8 mouse cellular contexts compared by ENCODE assay signal in the genomic region with DNA sequence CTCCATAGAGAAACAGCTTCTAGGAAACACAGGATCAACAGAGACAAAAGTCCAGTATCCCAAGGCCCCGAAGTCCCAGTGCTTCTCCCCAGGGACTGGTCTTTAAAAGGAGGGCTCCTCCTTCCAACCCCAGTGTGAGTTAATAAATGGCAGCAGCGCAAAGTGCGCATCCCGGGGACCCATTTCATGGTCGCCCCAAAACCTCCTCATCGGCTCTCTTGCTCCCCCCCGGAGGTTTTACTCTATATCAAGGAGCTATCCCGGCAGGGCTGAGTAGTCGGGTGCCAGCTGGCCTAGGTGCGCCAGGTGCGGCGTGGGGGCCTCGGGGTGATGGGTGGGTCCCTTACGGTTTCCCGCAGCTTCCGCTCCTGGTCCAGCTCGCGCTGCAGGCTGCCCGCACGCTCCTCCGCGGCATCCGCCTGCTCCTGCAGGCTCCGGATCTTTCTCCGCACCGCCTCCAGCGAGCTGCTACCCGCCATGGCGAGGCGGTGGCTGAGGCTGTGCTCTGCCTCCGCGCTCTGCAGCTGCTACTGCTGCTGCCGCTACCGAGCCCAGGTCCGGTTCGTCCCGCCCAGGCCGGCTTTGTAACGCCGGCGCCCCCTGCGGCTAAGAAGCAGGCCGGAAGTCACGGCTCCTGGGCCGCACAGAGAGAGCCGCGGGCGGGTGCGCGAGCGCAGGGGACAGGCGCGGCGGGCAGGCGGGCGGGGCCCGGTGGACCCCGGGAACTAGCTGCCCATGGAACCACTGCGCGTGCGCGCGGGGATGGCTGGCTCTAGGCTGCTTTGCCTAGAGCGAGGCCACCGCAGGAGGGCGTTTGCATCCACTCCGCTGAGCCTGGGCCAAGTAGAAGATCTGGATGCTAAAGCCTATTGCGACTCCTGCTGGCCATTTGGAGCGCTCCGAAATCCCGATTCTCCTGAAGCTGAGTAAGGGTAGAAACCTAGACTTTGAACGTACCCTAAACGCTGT. TPM values are rescaled to one million over a fixed set of nuclear protein-coding genes. Genes with fewer than 3 reads are reported as not detected.
A peak's percentile ranks its signal among the peaks of the same experiment; 100 is the strongest.
DNase-seq lines count a peak whose midpoint lies in the region; ATAC-seq and TF ChIP-seq lines count a peak whose summit lies in the region.

No protein-coding gene starts in this region.

- H3K9ac ChIP-seq in forebrain, embryonic 16.5 days (replicated peaks; ENCODE audit: low read depth, low read length) = peak overlapping the region; percentile 95
- peak overlapping the region; percentile 77 for H3K9ac ChIP-seq in lung, embryonic 15.5 days

- peaks cover 24% of the 10 kb centered on the region for H3K36me3 ChIP-seq in G1E (replicated peaks)
- no peaks in the 10 kb centered on the region for H3K36me3 ChIP-seq in forebrain, embryonic 16.5 days (ENCODE audit: control insufficient read depth, insufficient read depth)
- no peaks in the 10 kb centered on the region for H3K36me3 ChIP-seq in lung, embryonic 15.5 days

- H3K4me1 ChIP-seq in G1E (ENCODE audit: insufficient read depth, low read depth, low read length) = peaks cover 80% of the 10 kb centered on the region
- H3K4me1 ChIP-seq in forebrain, embryonic 16.5 days (replicated peaks; ENCODE audit: control insufficient read depth, insufficient read depth, low read length) = peaks cover 51% of the 10 kb centered on the region
- peaks cover 72% of the 10 kb centered on the region for H3K4me1 ChIP-seq in lung, embryonic 15.5 days

- under 1% methylated on average over 66 of the region's 73 CpGs for WGBS in forebrain, embryonic 16.5 days
- under 1% methylated on average over 73 of the region's 73 CpGs for WGBS in lung, embryonic 15.5 days

- H3K4me2 ChIP-seq in forebrain, embryonic 16.5 days (ENCODE audit: low read length) = peak overlapping the region; percentile 66
- H3K4me2 ChIP-seq in lung, embryonic 15.5 days = peak overlapping the region; percentile 91

- H3K4me3 ChIP-seq in G1E (ENCODE audit: low read depth, low read length) = peak overlapping the region; percentile 90
- H3K4me3 ChIP-seq in forebrain, embryonic 16.5 days (replicated peaks; ENCODE audit: low read length) = peak overlapping the region; percentile 90
- peak overlapping the region; percentile 58 for H3K4me3 ChIP-seq in lung, embryonic 15.5 days

- peak overlapping the region; percentile 94 for H3K27ac ChIP-seq in forebrain, embryonic 16.5 days (ENCODE audit: low read length)
- H3K27ac ChIP-seq in lung, embryonic 15.5 days = peak overlapping the region; percentile 90

- TF ChIP-seq CTCF in G1E (IDR thresholded peaks at IDR 0.05; ENCODE audit: low read depth, low read length) = peak; percentile 76

- H3K27me3 ChIP-seq in G1E (ENCODE audit: insufficient read depth, low read length) = peaks cover 21% of the 10 kb centered on the region
- peaks cover 15% of the 10 kb centered on the region for H3K27me3 ChIP-seq in forebrain, embryonic 16.5 days (replicated peaks; ENCODE audit: control insufficient read depth, insufficient read depth, low read length)
- no peaks in the 10 kb centered on the region for H3K27me3 ChIP-seq in lung, embryonic 15.5 days

- peak; percentile 96 for DNase-seq in G1E (ENCODE audit: low spot score)
- peak; percentile 99 to 100 for DNase-seq in cerebellum, adult 18-20 months
- DNase-seq in heart, postnatal 4 days = peak; percentile 99
- peak; percentile 98 to 100 for DNase-seq in layer of hippocampus, adult 8-10 months (ENCODE audit: low spot score in 2 of 2)
- peak; percentile 99 for DNase-seq in ovary, adult 18-20 months (ENCODE audit: low spot score)
- peak; percentile 99 for DNase-seq in thymus, postnatal 0 days (ENCODE audit: low spot score)

- peak; percentile 75 for ATAC-seq in G1E (ENCODE audit: extremely low read depth, insufficient number of reproducible peaks, low FRiP score, poor library complexity, severe bottlenecking)
- peak; percentile 97 for ATAC-seq in forebrain, embryonic 16.5 days
- ATAC-seq in lung, embryonic 15.5 days (ENCODE audit: borderline replicate concordance, extremely low read depth, low FRiP score, low TSS enrichment) = peak; percentile 95

- no peaks in the 10 kb centered on the region for H3K9me3 ChIP-seq in G1E (replicated peaks)
- no peaks in the 10 kb centered on the region for H3K9me3 ChIP-seq in forebrain, embryonic 16.5 days (ENCODE audit: control insufficient read depth, low read length)
- H3K9me3 ChIP-seq in lung, embryonic 15.5 days = no peaks in the 10 kb centered on the region

RNA-seq across cellular contexts. Expression of gene Tpm1, which starts 5.7 kb away (rescaled TPM):
- total RNA-seq in G1E (2014; fragmentation: Nextera tagmentation) (182 and 191 TPM in 2 replicates), G1E (2017) (168 and 171 TPM in 2 replicates)
- polyA plus RNA-seq in G1E (2012) = 69.7 and 98.8 TPM in 2 replicates
- 120 and 127 TPM in 2 replicates for polyA plus RNA-seq in forebrain, embryonic 16.5 days (2015; fragmentation: Nextera tagmentation; extraction: Ambion mirVana)
- 1,000 to 10,000 TPM; 7,269 to 8,107 TPM for total RNA-seq in heart, postnatal 4 days (2021)
- 100 to 1,000 TPM; 179 to 185 (median 182) TPM for total RNA-seq in layer of hippocampus, adult 8-10 months (2022)
- 747 and 774 TPM in 2 replicates for polyA plus RNA-seq in lung, embryonic 15.5 days (2015; fragmentation: Nextera tagmentation; extraction: Ambion mirVana)
- polyA plus RNA-seq in thymus, postnatal 0 days (2015; fragmentation: Nextera tagmentation; extraction: Ambion mirVana) = 88.5 and 91.4 TPM in 2 replicates

Comparison
In these comparisons a context has a peak if more than half of its experiments do, and no peak if none do; other contexts are left out.
1. Peak in every context shown above with its lines: DNase-seq, ATAC-seq, H3K4me3 ChIP-seq and H3K27ac ChIP-seq.